Mouse (Mus musculus) olfactory bulb, adult 2 months (tissue): ENCODE measurements around the gene Phc2.

Experiments used
- CTCF ChIP-seq: fragments of 200-500 bp; IDR thresholded peaks from 2 replicates; pipeline ENCODE4 v1.5.1; 2012; ENCODE audit warnings: low read depth, mild to moderate bottlenecking, low read length, moderate library complexity; ENCODE audit not compliant: insufficient read depth
- POLR2A ChIP-seq: fragments of 200-500 bp; IDR thresholded peaks from 2 replicates; pipeline ENCODE4 v1.6.1; 2012; ENCODE audit warnings: mild to moderate bottlenecking, low read depth, low read length, moderate library complexity; ENCODE audit not compliant: insufficient read depth

DNA sequence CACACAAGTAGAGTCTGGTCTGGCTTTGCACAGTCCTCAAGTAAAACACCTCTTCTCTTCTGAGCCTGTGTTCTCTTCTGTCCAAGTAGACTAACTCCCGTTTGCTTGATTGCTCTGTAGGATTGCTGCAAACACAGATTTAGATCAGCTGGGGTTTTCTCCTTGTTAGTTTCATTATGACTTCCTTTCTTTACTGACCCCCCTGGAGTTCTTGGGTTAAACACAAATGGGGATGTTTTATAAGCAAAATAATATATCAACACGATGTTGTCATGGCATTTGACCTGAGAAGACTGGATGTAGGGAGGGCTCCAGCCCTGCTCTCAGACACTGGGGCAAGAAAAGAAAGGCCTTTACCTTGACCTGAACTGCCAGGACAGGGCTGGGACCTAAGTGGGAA, 35.5 kb upstream of the Phc2 start:
- TF ChIP-seq POLR2A, result no peak
- no peak for TF ChIP-seq CTCF
